Comparison of ENCODE assay signal across 8 mouse cellular contexts in genomic region chr1:185328721-185329610, GRCm38 (mm10). TPM values are rescaled to one million over a fixed set of nuclear protein-coding genes. Genes with fewer than 3 reads are reported as not detected.
A peak's percentile ranks its signal among the peaks of the same experiment; 100 is the strongest.
DNase-seq lines count a peak whose midpoint lies in the region; ATAC-seq lines count a peak whose summit lies in the region.

Gene Iars2, minus strand, starts transcription at chr1:185329396.

- peak within 1 kb of the TSS; percentile 77 for H3K4me2 ChIP-seq in intestine, embryonic 14.5 days (ENCODE audit: low read length)

- H3K27ac ChIP-seq in intestine, embryonic 14.5 days (ENCODE audit: low read depth) = peak within 1 kb of the TSS; percentile 92

- peak within 1 kb of the TSS; percentile 98 for H3K4me3 ChIP-seq in intestine, embryonic 14.5 days (ENCODE audit: low read depth, low read length)

- peak; percentile 84 for DNase-seq in adipocyte (ENCODE audit: low spot score)
- DNase-seq in embryo, embryonic 10 days (ENCODE audit: low spot score) = peak; percentile 93
- peak; percentile 88 for DNase-seq in gastrocnemius, postnatal 14 days
- DNase-seq in intestine, embryonic 14.5 days (ENCODE audit: low spot score) = peak; percentile 96
- DNase-seq in left cerebral cortex, postnatal 14 days (ENCODE audit: low spot score in 2 of 2) = peak; percentile 89
- DNase-seq in mesoderm, embryonic 11.5 days (ENCODE audit: low read depth, low spot score) = peak; percentile 87
- peak; percentile 78 to 81 for DNase-seq in right cerebral cortex, postnatal 36 days (ENCODE audit: low spot score in 2 of 2)
- peak; percentile 95 for DNase-seq in yolk sac, embryonic 10.5 days (ENCODE audit: low spot score)

- no peaks in the 10 kb centered on the region for H3K9me3 ChIP-seq in intestine, embryonic 14.5 days (ENCODE audit: control insufficient read depth, low read length)

- under 1% methylated on average over 76 of the region's 76 CpGs for WGBS in intestine, embryonic 14.5 days

- ATAC-seq in intestine, embryonic 14.5 days (replicated peaks; ENCODE audit: low FRiP score, low TSS enrichment, low read depth) = peak; percentile 82

- peak within 1 kb of the TSS; percentile 93 for H3K9ac ChIP-seq in intestine, embryonic 14.5 days (ENCODE audit: low read length)

- H3K4me1 ChIP-seq in intestine, embryonic 14.5 days (replicated peaks; ENCODE audit: control insufficient read depth, insufficient read depth, low read length) = peaks cover 21% of the 10 kb centered on the region

- intact Hi-C loops in gastrocnemius, postnatal 14 days (cut with DNase I; ENCODE audit: low total_unique reads) = no loop called here
- intact Hi-C loops in left cerebral cortex, postnatal 14 days (cut with DNase I) = no loop called here

- peaks cover 34% of the 10 kb centered on the region for H3K36me3 ChIP-seq in intestine, embryonic 14.5 days (ENCODE audit: control insufficient read depth, insufficient read depth, low read length)

- H3K27me3 ChIP-seq in intestine, embryonic 14.5 days (replicated peaks; ENCODE audit: control insufficient read depth, insufficient read depth, low read length) = no peaks in the 10 kb centered on the region

RNA-seq across cellular contexts. Expression of gene Iars2, which starts in this region (rescaled TPM):
- total RNA-seq in gastrocnemius, postnatal 14 days (2021) = 10 to 100 TPM; 53.2 to 56.7 TPM
- 46.3 and 52.7 TPM in 2 replicates for polyA plus RNA-seq in intestine, embryonic 14.5 days (2014; fragmentation: Nextera tagmentation; extraction: Ambion mirVana)
- 10 to 100 TPM; 32.8 to 33.2 TPM for total RNA-seq in left cerebral cortex, postnatal 14 days (2021)

Comparison
In these comparisons a context has a peak if more than half of its experiments do, and no peak if none do; other contexts are left out.
1. Peak in every context shown above with its lines: DNase-seq, ATAC-seq, H3K4me3 ChIP-seq and H3K27ac ChIP-seq.